Mouse (Mus musculus) fat pad, adult 2 months (tissue): Measurements from ENCODE around the gene Rsph6a.

ENCODE experiments used
- DNase-seq: peaks from one replicate; pipeline ENCODE4 v3.0.0-alpha.2; 2011; ENCODE audit warnings: low read depth, low spot score; ENCODE audit errors: extremely low read depth

Rsph6a gene

DNA sequence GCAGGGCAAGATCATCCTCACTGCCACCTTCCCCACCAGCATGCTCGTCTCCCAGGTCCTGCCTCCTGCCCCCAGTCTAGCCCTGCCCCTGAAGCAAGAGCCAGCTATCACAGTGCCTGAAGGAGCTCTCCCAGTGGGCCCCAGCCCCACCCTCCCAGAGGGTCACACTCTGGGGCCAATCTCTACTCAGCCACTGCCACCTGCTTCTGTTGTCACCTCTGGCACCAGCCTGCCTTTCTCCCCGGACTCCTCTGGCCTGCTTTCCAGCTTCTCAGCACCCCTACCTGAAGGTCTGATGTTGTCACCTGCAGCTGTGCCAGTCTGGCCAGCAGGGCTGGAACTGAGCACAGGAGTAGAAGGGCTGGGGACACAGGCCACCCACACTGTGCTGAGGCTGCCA lies 42.7 kb downstream of the Rsph6a start:
- no peak for DNase-seq

DNA sequence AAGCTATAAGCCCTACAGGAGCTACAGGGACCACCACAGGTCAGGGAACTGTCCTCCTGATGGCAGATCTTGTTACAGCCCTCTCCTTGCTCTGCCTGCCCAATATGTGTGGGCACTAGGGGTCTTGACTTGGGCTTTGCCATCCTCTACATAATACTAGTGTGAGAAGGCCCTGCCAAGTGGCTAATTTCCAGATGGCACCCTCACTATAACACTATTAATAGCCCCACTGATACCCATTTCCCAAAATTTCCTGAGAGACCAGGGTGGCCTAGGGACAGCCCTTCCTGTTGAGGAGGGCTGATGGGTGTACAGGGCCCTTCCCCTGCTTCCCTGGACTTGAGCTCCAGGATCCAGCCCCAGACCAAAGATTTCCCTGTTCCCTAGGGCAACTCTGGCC lies 43.4 kb downstream of the Rsph6a start:
- DNase-seq, result no peak

DNA sequence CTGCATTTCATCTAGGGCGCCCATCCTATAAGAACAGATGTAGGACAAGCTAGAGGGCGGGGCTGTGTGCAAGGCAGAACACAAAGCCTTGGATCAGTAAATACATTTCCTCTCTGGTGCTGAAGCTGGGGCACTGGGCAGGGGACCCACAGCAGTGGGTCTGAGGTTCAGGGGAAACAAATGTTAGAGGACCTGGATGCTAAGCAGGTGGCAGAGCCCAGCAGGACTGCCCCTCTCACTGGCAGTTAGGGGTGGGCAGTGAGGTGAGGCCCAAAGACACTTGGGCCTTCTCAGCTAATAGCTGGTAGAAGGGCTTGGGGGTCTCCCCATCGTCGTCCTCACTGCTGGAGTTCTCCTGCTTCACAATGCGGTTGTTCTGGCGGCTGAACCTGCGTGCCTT lies 44.3 kb downstream of the Rsph6a start:
- no peak for DNase-seq

DNA sequence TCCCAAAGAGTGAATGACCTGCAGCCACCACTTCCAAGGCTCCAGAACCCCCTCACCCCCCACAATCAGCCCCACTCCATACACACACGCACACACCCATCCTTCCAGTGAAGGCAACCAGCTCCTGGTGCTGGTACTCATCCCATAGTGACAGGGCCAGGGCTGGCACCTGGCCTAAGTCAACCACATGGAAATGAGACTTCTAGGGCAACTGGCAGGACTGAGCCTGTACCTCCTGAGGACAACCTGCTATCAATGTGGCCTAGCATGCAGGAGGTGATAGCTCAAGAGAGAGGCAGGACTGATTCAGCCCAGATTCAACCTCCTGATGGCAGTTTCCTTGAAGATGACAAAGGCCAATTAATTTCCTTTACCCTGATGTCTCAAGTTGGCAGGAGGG lies 45.8 kb downstream of the Rsph6a start:
- DNase-seq, result no peak

DNA sequence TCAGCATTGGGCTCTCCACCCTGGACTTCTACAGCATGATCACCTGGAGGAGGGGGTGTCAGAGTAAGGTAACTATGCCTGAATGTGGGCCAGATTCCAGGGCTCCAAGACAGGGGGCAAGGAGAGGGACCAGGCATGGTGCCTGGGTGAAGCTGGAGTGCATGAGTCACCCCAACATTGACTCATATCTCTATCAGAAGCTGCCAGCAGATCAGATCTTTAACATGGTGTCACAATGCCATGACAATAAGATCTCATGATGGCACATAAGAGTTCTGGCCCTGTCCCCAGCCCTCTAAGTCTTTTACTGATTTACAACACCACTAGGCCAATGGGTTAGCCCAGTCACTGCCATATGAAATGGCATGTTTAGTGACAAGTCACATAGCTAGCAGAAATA lies 49.3 kb downstream of the Rsph6a start:
- DNase-seq, result no peak

DNA sequence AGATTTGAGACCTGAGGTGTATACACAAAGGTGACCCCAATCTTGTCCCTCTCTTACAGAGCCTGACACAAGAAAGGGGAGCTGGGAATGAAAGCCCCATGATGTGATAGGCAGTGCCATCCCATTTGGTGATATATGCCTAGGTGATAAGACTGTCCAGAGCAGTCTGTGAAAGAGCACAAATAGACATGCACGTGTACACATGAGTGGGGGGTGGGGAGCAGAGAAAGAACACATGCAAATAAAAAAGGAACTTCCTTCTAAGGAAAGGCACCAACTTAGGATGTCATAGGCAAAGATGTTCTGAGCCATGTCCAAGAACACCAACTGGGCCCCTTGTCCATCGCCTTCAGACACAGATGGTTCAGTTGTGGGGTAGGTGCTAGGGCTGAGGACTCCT lies 50.0 kb downstream of the Rsph6a start:
- DNase-seq, result no peak

DNA sequence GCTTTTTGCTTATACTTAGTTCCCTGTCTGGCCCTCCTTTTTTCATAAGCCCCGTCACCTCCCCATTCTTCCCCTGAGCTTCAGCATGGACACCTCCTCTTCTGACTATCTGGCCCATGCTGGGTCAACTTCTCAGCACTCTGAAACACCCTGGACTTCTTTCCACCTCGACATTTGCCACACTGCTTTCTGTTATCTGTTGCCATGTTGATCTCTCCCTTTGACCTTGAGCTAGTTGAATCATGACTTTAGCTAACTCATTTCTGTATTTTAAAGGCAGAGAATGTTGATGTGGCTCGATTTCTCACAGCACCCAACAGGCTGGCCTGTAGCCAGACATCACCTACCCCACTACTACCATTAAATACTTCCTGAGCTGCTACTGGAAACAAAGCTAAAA lies 52.9 kb downstream of the Rsph6a start:
- DNase-seq, result no peak

DNA sequence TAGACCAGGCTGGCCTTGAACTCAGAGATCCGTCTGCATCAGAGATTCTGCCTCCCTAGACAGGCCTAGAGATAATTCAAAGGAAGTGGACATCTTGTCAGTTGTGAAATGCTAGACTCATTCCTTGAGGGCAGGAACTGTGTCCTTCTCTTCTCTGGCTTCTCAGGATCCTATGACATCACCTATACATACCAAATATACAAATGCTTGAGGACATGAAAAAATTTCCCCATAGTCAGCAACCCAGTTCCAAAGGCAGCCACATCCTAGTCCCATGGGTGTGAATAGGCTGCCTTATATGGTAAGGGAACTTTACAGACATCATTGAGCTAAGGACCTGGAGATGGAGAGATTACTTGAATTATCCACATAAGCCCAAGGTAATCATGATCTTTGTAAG lies 55.1 kb downstream of the Rsph6a start:
- no peak for DNase-seq

DNA sequence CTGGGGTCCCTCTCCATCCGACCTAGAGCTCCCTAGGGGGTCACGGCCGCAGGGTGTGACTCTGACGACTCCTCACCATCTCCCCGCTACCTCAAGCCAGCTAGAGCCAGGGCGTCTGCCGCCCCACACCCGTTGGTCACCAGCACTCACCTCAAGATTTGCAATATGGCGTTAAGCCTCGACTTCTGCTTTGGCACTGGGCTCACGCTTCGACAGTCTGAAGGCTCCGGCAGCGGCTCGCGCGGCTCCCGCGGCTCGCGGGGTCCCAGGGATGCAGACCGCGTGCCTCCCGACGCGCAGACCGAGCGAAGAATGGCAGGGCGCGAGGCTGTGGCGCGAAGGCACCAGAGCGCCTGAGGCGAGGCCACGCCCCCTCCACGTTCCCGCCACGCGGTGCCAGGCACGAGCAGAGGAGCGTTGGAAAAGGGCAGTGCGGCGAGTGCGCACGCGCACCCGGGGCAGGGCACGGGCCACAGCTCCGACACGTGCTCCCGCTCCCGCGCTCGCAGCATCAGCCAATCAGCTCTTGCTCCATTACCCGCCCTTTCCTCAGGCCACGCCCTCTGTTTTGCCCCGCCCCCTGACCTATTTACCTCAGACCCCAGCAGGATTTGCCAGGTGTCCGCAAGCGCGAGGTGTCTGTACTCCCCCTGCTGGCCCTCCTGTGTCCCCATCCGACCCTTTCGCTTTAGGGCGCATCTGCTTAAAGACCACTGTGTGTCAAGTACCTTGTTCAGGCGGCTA lies 63.7 kb downstream of the Rsph6a start, which contains the start of gene Gm4969:
Gene Gm4969 (minus strand): TSS at position 341 of the 744 bp plus-strand sequence.
- no peak for DNase-seq

DNA sequence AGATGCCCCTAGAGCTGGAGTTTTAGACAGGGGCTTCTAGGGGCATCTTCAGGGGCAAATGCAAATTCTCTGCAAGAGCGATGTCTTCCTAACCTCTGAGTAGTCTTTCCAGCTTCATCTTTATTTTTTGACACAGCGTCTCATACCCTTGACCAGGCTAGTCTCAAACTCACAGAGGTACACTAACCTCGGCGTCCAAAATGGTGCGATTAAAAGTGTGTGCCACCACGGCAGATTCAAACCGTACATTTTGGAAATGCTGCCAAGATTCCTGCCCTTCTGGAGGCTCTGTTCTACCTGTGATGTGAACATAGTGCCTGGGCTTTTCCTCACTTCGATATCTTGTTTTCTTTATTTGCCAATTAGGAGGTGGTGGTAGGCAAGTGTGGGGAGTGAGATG lies 64.6 kb downstream of the Rsph6a start:
- DNase-seq, result no peak

DNA sequence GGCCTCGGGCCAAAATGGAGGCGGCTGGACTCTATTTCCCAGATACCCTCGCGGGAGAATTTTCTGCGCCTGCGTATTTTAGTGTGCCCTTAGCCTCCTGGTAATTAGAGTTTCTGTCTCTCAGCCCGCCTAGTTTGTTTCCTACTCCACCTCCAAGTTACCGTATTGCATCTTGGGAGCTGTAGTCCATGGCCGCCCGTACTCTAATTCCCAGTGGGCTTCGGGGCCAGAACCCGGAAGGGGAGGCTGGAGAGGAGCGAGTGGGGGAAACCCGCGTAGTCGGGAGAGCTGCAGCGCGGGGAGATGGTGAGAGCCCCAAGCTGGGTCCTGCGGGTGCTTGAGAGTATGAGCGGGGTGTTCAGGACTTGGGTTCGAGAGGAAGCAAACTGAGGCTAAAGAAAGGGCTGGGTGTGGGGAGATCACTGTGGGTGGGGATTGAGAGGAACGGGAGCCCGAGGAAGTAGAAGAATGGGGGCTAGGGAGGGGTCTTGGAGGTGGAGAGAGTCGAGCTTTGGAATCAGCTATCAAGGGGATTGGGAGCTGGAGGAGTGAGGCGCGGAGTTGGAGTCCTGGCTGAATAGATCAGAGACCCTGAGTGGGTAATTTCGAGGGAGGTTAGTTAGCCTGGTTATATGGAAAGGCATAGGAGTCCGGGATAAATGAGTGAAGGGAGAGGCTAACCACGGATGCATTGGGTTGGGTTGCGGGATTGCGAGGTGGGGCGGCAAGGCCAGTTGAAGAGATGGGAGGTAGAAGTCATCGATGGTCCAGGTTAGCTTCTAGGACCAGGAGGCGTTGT lies 65.3 kb downstream of the Rsph6a start, which contains the start of gene Fbxo46:
Gene Fbxo46 (plus strand): TSS at position 229 of the 799 bp plus-strand sequence.
- peak; percentile 86 for DNase-seq

DNA sequence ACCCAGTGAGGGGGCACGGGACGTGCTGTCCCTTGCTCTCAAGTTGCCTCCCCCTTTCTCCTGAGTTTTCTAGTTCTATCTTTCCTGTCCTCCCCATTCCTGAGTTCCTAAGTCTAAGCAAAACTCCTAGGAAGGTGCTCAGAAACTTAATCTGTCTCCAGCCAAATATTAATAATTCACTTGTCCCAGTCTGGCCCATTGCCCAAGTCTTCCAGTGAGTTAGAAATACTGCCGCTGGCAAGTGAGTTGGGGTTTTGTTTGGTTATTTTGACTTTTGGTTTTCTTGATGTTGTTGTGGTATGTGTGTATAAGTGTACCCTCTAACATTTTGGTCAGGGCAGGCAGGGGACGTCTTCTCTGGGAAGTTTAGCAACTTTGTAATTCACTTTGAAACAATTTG lies 67.2 kb downstream of the Rsph6a start:
- no peak for DNase-seq
